Mouse (Mus musculus) liver, embryonic 15.5 days (tissue): ENCODE results near the gene Rxylt1. TPM values are rescaled to one million over a fixed set of nuclear protein-coding genes. Genes with fewer than 3 reads are reported as not detected.

ENCODE experiments used
- ATAC-seq: fragments of 200-750 bp; cut with Nextera tagmentation; 2 replicates; pipeline ENCODE4 v1.8.0; 2017; ENCODE audit warnings: moderate number of reproducible peaks, mild to moderate bottlenecking, moderate library complexity; ENCODE audit not compliant: insufficient read depth
- H3K27ac ChIP-seq: fragments of 300-500 bp; sonication (generic); replicated peaks from 2 replicates; pipeline ENCODE4 v1.5.1; 2015; ENCODE audit warnings: mild to moderate bottlenecking, inconsistent platforms
- H3K27me3 ChIP-seq: fragments of 300-500 bp; sonication (generic); 2 replicates; pipeline ENCODE4 v1.6.1; 2015; ENCODE audit warnings: mild to moderate bottlenecking, inconsistent platforms
- H3K36me3 ChIP-seq: fragments of 300-500 bp; sonication (generic); replicated peaks from 2 replicates; pipeline ENCODE4 v1.6.1; 2015; ENCODE audit warnings: moderate library complexity, mild to moderate bottlenecking, inconsistent platforms
- H3K4me1 ChIP-seq: fragments of 300-500 bp; sonication (generic); replicated peaks from 2 replicates; pipeline ENCODE4 v1.6.1; 2015; ENCODE audit warnings: inconsistent platforms
- H3K4me2 ChIP-seq: fragments of 300-500 bp; sonication (generic); 2 replicates; pipeline ENCODE4 v1.6.1; 2015; ENCODE audit warnings: moderate library complexity, mild to moderate bottlenecking, inconsistent platforms
- H3K4me3 ChIP-seq: fragments of 300-500 bp; sonication (generic); replicated peaks from 2 replicates; pipeline ENCODE4 v1.5.1; 2015; ENCODE audit warnings: mild to moderate bottlenecking, inconsistent platforms
- H3K9ac ChIP-seq: fragments of 300-500 bp; sonication (generic); 2 replicates; pipeline ENCODE4 v1.6.1; 2015; ENCODE audit warnings: moderate library complexity, mild to moderate bottlenecking, inconsistent platforms
- H3K9me3 ChIP-seq: fragments of 300-500 bp; sonication (generic); replicated peaks from 2 replicates; pipeline ENCODE4 v1.6.1; 2016; ENCODE audit warnings: inconsistent platforms
- WGBS: fragments of 180-500 bp; shearing (Covaris S2); methylation state at CpG from one replicate; pipeline ENCODE4 v1.1.7; 2015; ENCODE audit warnings: mixed read lengths; ENCODE audit not compliant: insufficient replicate concordance; 5-methylcytosine and 5-hydroxymethylcytosine counted together
- polyA plus RNA-seq: library from polyadenylated mRNA; unstranded; fragments of >200 nt; fragmentation: Nextera tagmentation; extraction: Ambion mirVana; gene quantifications from 2 replicates; pipeline ENCODE4 v1.2.1, GENCODE M21; 2015

Gene Rxylt1
- polyA plus RNA-seq, 1 experiment from 2014 or later, result 10.2 TPM

DNA sequence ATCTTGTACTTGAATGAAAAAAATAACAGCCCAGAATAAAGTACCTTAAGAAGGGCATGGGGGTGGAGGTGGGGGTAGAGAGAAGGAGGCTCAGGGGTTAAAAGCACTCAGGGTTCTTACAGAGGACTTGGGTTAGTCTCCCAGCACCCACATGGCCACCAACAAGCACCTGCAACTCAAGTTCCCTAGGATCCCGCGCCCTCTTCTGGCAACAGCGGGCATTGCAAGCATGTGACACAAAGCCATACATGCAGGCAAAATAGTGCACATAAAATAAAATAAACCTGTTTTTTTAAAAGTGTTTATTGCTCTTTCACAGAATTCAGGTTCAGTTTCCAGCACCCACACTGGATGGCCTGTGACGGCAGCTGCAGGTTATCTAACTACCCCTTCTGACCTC lies 56.8 kb downstream of the Rxylt1 start:
- no peaks in the 10 kb centered on the region for H3K36me3 ChIP-seq
- H3K4me1 ChIP-seq, result no peaks in the 10 kb centered on the region
- H3K4me3 ChIP-seq, result no peak overlapping the region
- 37% methylated on average over 4 of the region's 4 CpGs for WGBS
- H3K4me2 ChIP-seq, result no peak overlapping the region
- no peaks in the 10 kb centered on the region for H3K9me3 ChIP-seq
- no peak overlapping the region for H3K9ac ChIP-seq
- peaks cover 5% of the 10 kb centered on the region; the same call in 1 of the 2 replicates for H3K27me3 ChIP-seq
- ATAC-seq, result no peak
- H3K27ac ChIP-seq, result no peak overlapping the region

DNA sequence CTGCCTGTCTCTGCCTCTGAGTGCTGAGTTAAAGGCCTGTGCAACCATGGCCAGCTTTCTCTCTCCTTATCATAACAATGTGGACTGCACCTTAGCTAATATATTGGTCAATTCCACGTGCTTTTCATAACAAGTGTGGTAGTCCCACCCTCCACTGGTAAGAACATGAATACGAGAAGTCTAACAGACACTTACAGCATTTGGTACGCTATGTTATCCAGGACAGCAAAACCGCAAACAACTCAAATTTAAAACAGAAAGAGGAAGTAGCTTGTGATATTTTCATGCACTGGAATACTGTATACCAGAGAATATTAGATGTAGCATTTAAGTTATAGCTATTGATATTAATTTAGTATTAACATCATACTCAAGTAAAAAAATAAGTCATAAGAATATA lies 57.6 kb downstream of the Rxylt1 start:
- WGBS, result 50% methylated on average over 4 of the region's 4 CpGs
- Histone ChIP-seq H3K9me3 (no peaks in the 10 kb centered on the region), H3K36me3 (no peaks in the 10 kb centered on the region), H3K27ac (no peak overlapping the region), H3K4me3 (no peak overlapping the region), H3K4me1 (no peaks in the 10 kb centered on the region), H3K27me3 (no peaks in the 10 kb centered on the region), H3K4me2 (no peak overlapping the region), H3K9ac (no peak overlapping the region)
- ATAC-seq, result no peak

DNA sequence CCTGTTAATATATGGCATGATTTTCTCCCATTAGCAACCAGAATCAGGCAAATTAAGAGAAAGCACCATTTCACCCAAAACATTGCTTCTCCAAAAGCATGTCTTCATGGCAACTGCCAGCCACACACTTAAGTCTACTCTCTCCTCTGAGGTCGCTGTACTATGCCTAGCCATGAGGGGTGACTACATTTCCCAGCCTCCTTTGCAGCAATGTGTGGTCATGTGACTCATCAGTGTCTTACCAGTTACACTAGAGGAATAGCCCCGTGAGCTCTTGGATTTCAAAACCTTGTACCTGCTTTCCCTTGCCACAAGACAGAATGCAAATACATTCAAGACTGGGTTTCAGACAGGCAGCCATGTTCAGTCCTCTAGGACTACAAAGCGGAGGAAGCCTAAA lies 58.6 kb downstream of the Rxylt1 start:
- ATAC-seq, result peak; percentile 51; the same call in 1 of the 2 replicates
- Histone ChIP-seq H3K9ac (no peak overlapping the region), H3K4me3 (no peak overlapping the region), H3K27me3 (no peaks in the 10 kb centered on the region), H3K27ac (no peak overlapping the region), H3K9me3 (no peaks in the 10 kb centered on the region), H3K36me3 (no peaks in the 10 kb centered on the region), H3K4me2 (peak overlapping the region; percentile 32; the same call in 1 of the 2 replicates), H3K4me1 (no peaks in the 10 kb centered on the region)
- WGBS, result 39% methylated on average over 3 of the region's 3 CpGs

DNA sequence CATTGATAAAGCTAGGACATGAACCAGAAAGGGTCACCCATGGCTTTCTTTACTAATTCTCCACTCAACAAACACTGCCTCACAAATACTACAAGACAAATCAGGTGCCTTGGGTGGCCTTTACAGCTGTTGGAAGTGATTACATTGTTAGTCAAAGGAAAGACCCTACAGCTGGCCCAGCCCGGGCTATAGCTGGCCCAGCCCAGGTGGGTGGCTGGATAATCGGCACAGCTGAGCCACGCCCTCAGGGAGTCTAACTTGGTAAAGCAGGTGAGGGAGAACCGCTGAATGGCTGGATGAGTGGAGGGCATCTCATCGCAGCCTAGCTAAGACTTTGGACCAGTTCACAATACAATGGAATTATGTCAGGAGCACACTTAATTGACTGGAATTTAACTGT lies 63.9 kb downstream of the Rxylt1 start:
- Histone ChIP-seq H3K27me3 (no peaks in the 10 kb centered on the region), H3K4me1 (peaks cover 6% of the 10 kb centered on the region; the same call in 1 of the 2 replicates), H3K9ac (no peak overlapping the region), H3K36me3 (no peaks in the 10 kb centered on the region), H3K4me3 (no peak overlapping the region), H3K4me2 (no peak overlapping the region), H3K27ac (no peak overlapping the region), H3K9me3 (no peaks in the 10 kb centered on the region)
- 60% methylated on average over 5 of the region's 5 CpGs for WGBS
- ATAC-seq, result no peak

DNA sequence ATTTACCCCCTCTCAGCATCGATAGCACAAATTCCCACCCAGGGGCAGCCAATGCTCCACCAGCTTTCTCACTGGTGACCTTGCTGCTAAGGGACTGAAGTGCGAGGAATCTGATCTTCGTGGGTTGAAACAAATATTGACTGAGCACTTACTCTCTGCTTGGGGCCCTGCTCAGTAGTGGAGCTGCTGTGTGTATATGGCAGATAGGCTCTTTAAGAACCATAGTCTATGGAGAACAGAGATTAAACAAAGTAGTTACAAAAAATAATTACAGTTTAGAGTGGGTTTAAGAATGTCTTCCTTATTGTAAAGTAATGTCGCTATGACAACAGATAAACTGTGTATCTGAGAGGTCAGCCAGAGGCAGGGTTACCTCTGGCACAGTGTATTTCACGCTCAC lies 66.8 kb downstream of the Rxylt1 start:
- Histone ChIP-seq H3K9ac (no peak overlapping the region), H3K4me3 (no peak overlapping the region), H3K36me3 (no peaks in the 10 kb centered on the region), H3K27me3 (no peaks in the 10 kb centered on the region), H3K4me1 (peaks cover 6% of the 10 kb centered on the region; the same call in 1 of the 2 replicates), H3K27ac (no peak overlapping the region), H3K9me3 (no peaks in the 10 kb centered on the region), H3K4me2 (no peak overlapping the region)
- 52% methylated on average over 5 of the region's 5 CpGs for WGBS
- no peak for ATAC-seq

DNA sequence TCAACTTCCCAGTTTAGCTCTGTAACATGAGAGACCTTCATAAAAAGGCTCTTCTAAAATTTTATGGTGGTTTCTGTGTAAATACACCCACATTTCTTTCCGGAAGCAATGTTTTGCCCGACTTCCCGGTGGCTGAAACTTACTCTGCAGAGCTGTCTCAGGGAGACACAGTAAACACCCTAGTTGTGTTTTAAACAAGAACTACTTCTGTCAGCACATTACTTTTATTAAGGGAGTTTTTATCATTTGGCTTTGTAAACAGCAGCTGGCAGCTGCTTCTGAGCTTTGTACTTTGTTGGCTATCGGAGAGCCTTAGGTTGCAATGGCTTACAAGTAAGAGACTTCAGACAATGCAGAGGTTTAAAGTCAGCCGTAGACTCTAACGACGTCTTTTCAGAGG lies 67.4 kb downstream of the Rxylt1 start:
- Histone ChIP-seq H3K9me3 (no peaks in the 10 kb centered on the region), H3K4me1 (peaks cover 6% of the 10 kb centered on the region; the same call in 1 of the 2 replicates), H3K4me2 (no peak overlapping the region), H3K27ac (no peak overlapping the region), H3K36me3 (no peaks in the 10 kb centered on the region), H3K9ac (no peak overlapping the region), H3K27me3 (no peaks in the 10 kb centered on the region), H3K4me3 (no peak overlapping the region)
- ATAC-seq, result no peak
- 50% methylated on average over 7 of the region's 7 CpGs for WGBS

Other genes with a start within 250 kb of the Rxylt1 start
- gene Srgap1, start 50.1 kb downstream of the Rxylt1 start, polyA plus RNA-seq, result 0.98 and 1.3 TPM in 2 replicates